Mouse (Mus musculus) heart, postnatal 0 days (tissue): ENCODE data around the gene Wbp11. TPM values are rescaled to one million over a fixed set of nuclear protein-coding genes. Genes with fewer than 3 reads are reported as not detected.
"Not testable (repeated sequence)": the region's sequence is repeated elsewhere in the genome, so short reads cannot be mapped to it uniquely, and the experiment has no call there.

Experiments used
- ATAC-seq: fragments of 200-750 bp; cut with Nextera tagmentation; 2 replicates; pipeline ENCODE4 v1.8.0; 2017; ENCODE audit warnings: low read depth, moderate number of reproducible peaks, moderate library complexity; ENCODE audit not compliant: insufficient read depth
- DNase-seq: peaks from one replicate; pipeline ENCODE4 v3.0.0-alpha.2; 2016; ENCODE audit warnings: low spot score
- H3K27ac ChIP-seq: fragments of 300-500 bp; sonication (generic); 2 replicates; pipeline ENCODE4 v1.5.1; 2014; ENCODE audit warnings: low read depth, mild to moderate bottlenecking
- H3K27me3 ChIP-seq: fragments of 300-500 bp; sonication (generic); 2 replicates; pipeline ENCODE4 v1.6.1; 2014; ENCODE audit warnings: low read length, mixed read lengths; ENCODE audit not compliant: control insufficient read depth, insufficient read depth
- H3K36me3 ChIP-seq: fragments of 300-500 bp; sonication (generic); replicated peaks from 2 replicates; pipeline ENCODE4 v1.6.1; 2014; ENCODE audit warnings: low read length, mixed read lengths; ENCODE audit not compliant: control insufficient read depth, insufficient read depth
- H3K4me1 ChIP-seq: fragments of 300-500 bp; sonication (generic); 2 replicates; pipeline ENCODE4 v1.6.1; 2014; ENCODE audit warnings: antibody characterized with exemption; ENCODE audit not compliant: control insufficient read depth, insufficient read depth
- H3K4me2 ChIP-seq: fragments of 300-500 bp; sonication (generic); 2 replicates; pipeline ENCODE4 v1.6.1; 2014; ENCODE audit warnings: low read depth, mild to moderate bottlenecking, low read length, moderate library complexity
- H3K4me3 ChIP-seq: fragments of 300-500 bp; sonication (generic); 2 replicates; pipeline ENCODE4 v1.5.1; 2014; ENCODE audit warnings: low read depth, low read length
- H3K9ac ChIP-seq: fragments of 300-500 bp; sonication (generic); replicated peaks from 2 replicates; pipeline ENCODE4 v1.6.1; 2014; ENCODE audit warnings: low read depth, low read length, mixed read lengths
- H3K9me3 ChIP-seq: fragments of 300-500 bp; sonication (generic); replicated peaks from 2 replicates; pipeline ENCODE4 v1.6.1; 2016; ENCODE audit warnings: low read length; ENCODE audit not compliant: control insufficient read depth
- CTCF ChIP-seq: IDR thresholded peaks from 2 replicates; pipeline ENCODE4 v1.5.1; 2016; ENCODE audit warnings: antibody characterized with exemption, control low read depth, low read depth
- EP300 ChIP-seq: IDR thresholded peaks from 2 replicates; pipeline ENCODE4 v1.6.1; 2016; ENCODE audit warnings: antibody characterized with exemption, low read depth
- WGBS: fragments of 180-500 bp; shearing (Covaris S2); extraction: QIAGEN DNeasy Blood & Tissue Kit; methylation state at CpG from one replicate; pipeline ENCODE4 v1.1.7; 2014; 5-methylcytosine and 5-hydroxymethylcytosine counted together
- polyA plus RNA-seq: library from polyadenylated mRNA; unstranded; fragments of >200 nt; fragmentation: Nextera tagmentation; extraction: Ambion mirVana; gene quantifications from 2 replicates; pipeline ENCODE4 v1.2.1, GENCODE M21; 2015
- total RNA-seq: library from RNA; depleted of rRNA; stranded (reverse); fragments of >200 nt; gene quantifications from 2 replicates; pipeline ENCODE4 v1.2.3, GENCODE M21; 2014; ENCODE audit warnings: low replicate concordance

Gene Wbp11
- total and polyA plus RNA-seq, 2 experiments from 2014 or later: 28.2 to 52.7 TPM

DNA sequence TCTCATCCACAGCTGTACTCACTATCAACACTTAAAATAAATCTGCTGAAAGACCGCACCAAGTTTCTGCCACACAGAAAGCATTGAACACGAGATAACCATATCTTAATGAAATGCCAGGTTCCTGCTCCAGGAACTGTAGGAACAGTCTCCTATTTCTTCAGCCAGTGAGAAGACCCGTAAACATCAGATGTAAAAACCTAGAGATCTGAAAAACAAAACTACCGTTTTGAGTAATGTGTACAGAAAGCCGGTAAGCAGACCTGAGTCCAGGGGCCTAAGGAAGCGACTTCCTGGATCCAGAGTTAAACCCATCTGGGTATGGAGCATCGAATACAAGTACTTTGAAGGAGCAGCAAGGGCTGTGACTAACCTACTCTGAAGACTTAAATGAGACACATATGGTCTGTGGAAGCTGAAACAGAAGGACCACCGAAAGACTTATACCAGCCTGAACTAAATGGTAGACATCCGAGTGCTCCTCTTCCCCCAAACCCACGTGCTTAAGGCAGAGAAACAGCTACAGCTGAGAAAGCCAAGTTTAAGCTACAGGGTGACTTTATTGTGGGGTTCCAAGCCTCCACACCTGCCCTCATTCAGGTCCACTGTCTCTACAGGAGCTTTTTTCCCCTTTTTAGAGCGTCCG, 24.8 kb downstream of the Wbp11 start:
- 7% methylated on average over 12 of the region's 12 CpGs for WGBS
- Histone ChIP-seq H3K4me2 (peak overlapping the region; percentile 73), H3K4me3 (peak overlapping the region; percentile 67), H3K27me3 (no peaks in the 10 kb centered on the region), H3K9me3 (no peaks in the 10 kb centered on the region), H3K4me1 (peaks cover 10% of the 10 kb centered on the region), H3K36me3 (no peaks in the 10 kb centered on the region), H3K9ac (peak overlapping the region; percentile 81; the same call in 1 of the 2 replicates), H3K27ac (peak overlapping the region; percentile 99)
- ATAC-seq (peak; percentile 1; the same call in 1 of the 2 replicates), DNase-seq (no peak)
- TF ChIP-seq CTCF: no peak
- no peak for TF ChIP-seq EP300

DNA sequence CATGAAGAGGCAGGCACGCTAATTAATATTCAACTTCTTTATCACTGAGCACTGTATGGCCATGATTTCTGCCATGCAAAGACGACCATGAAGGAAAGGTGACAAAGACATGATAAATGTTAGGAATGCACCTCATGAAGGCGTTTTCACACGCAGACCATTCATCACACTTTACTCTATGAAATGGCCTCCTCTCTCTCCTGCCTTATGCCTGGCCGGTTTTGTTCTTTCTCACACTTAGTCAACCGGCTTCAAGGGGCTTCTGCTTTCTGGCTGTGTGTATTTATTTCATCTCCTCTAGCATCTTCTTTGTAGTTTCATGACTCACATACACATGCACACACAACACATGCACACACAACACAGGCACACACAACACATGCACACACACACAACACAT, 26.8 kb downstream of the Wbp11 start:
- H3K36me3 ChIP-seq: no peaks in the 10 kb centered on the region
- no peak overlapping the region for H3K4me3 ChIP-seq
- no peak overlapping the region for H3K9ac ChIP-seq
- ATAC-seq (no peak), DNase-seq (no peak)
- H3K27me3 ChIP-seq: no peaks in the 10 kb centered on the region
- no peak overlapping the region for H3K4me2 ChIP-seq
- H3K27ac ChIP-seq: no peak overlapping the region
- WGBS: 74% methylated on average over 6 of the region's 6 CpGs
- peaks cover 4% of the 10 kb centered on the region; the same call in 1 of the 2 replicates for H3K4me1 ChIP-seq
- TF ChIP-seq EP300: no peak
- TF ChIP-seq CTCF: no peak
- no peaks in the 10 kb centered on the region for H3K9me3 ChIP-seq

DNA sequence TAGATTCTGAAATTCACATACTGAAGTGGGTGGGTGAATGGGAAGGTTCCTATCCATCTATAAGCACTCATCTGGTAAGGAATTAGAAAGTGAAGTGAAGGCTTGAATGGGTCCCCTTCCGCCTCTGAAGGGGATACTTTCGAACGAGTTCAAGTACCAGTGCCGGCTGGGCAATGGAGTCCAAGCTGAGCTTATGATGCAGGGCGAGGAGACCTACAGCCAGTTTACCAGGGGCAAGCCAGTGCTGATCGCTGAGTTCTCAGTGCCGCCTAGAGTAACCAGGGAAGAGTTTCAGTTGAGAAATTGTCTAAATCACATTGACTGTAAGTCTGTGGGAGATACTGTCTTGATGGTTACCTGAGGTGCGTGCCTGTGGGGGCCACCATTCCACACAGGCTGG, 27.3 kb downstream of the Wbp11 start:
- Histone ChIP-seq H3K4me3 (no peak overlapping the region), H3K4me2 (no peak overlapping the region), H3K27ac (no peak overlapping the region), H3K27me3 (no peaks in the 10 kb centered on the region), H3K9ac (no peak overlapping the region), H3K9me3 (no peaks in the 10 kb centered on the region), H3K36me3 (no peaks in the 10 kb centered on the region), H3K4me1 (peaks cover 4% of the 10 kb centered on the region; the same call in 1 of the 2 replicates)
- TF ChIP-seq CTCF (no peak), EP300 (no peak)
- WGBS: 88% methylated on average over 8 of the region's 8 CpGs
- no peak for DNase-seq
- ATAC-seq: no peak

DNA sequence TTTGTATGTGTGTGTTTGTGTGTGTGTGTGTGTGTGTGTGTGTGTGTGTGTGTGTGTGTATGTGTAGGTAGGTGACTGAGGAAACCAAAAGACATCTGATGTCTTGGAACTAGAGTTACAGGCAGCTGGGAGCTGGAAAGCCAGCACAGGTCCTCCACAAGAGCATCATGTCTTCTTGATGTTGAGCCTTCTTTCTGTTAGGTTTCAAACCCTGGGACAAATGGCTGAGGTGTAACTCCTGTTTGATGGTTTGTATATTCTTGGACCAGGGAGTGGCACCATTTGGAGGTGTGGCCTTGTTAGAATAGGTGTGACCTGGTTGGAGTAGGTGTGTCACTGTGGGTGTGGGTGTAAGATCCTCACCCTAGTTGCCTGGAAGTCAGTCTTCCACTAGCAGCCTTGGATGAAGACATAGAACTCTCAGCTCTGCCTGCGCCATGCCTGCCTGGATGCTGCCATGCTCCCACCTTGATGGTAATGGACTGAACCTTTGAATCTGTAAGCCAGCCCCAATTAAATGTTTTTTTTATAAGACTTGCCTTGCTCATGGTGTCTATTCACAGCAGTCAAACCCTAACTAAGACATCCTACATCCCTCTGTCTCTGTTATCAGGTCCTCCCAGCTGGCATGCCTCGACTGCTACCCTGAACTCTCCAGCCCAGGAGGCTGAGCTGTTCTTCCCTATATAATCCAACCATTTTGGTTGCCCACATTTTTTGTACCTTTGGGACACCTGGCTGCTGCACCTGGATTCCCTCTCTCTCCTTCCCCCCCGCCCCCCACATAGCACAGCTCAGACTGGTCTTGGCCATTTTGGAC, 29.9 kb downstream of the Wbp11 start:
- 76% methylated on average over 3 of the region's 3 CpGs for WGBS
- H3K36me3 ChIP-seq, ATAC-seq: not testable (repeated sequence)

DNA sequence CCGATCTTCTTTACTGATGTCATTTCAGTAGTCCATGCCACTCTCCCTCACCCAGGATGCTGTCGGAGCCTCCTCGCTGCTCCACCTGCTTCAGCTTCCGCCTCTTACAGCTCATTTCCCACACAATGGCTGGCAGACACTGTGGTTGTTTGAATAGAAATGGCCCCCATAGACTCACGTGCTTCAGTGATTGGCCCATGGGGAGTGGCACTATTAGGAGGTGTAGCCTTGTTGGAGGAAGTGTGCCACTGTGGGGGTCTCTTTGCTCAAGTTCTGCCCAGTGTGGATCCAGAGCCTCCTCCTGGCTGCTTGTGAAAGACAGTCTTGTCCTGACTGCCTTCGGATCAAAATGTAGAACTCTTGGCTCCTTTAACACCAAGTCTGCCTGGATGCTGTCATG, 32.2 kb downstream of the Wbp11 start:
- 64% methylated on average over 6 of the region's 6 CpGs for WGBS
- TF ChIP-seq EP300 (no peak), CTCF (no peak)
- no peak overlapping the region for H3K9ac ChIP-seq

More for the DNA sequence above, 29.9 kb downstream of the Wbp11 start:
- H3K4me3 ChIP-seq, H3K4me2 ChIP-seq, H3K27ac ChIP-seq, H3K9ac ChIP-seq, H3K9me3 ChIP-seq, DNase-seq, H3K27me3 ChIP-seq: not testable (repeated sequence)
- peaks cover 11% of the 10 kb centered on the region; the same call in 1 of the 2 replicates for H3K4me1 ChIP-seq

More for the DNA sequence above, 32.2 kb downstream of the Wbp11 start:
- no peak overlapping the region for H3K4me3 ChIP-seq
- no peak overlapping the region for H3K27ac ChIP-seq
- H3K4me2 ChIP-seq: no peak overlapping the region
- H3K4me1 ChIP-seq: peaks cover 12% of the 10 kb centered on the region; the same call in 1 of the 2 replicates
- DNase-seq: no peak
- H3K27me3 ChIP-seq: no peaks in the 10 kb centered on the region
- no peak for ATAC-seq
- H3K9me3 ChIP-seq: no peaks in the 10 kb centered on the region
- no peaks in the 10 kb centered on the region for H3K36me3 ChIP-seq
